Mouse (Mus musculus) myocyte (in vitro differentiated cells): ENCODE results near the gene Alg9.

Experiments
- CEBPB ChIP-seq: IDR thresholded peaks from 2 replicates; pipeline ENCODE4 v1.6.1; 2011; ENCODE audit warnings: mild to moderate bottlenecking, moderate library complexity; ENCODE audit not compliant: poor library complexity, insufficient read depth, severe bottlenecking
- E2F4 ChIP-seq: IDR thresholded peaks from one replicate; pipeline ENCODE4 v1.6.1; 2011; ENCODE audit warnings: mild to moderate bottlenecking, control low read depth, moderate library complexity; ENCODE audit not compliant: insufficient read depth
- MAX ChIP-seq: IDR thresholded peaks from one replicate; pipeline ENCODE4 v1.6.1; 2011; ENCODE audit warnings: low read depth, mild to moderate bottlenecking, control low read depth
- MYOD1 ChIP-seq, 3 experiments: IDR thresholded peaks; one replicate each; pipeline ENCODE4 v1.6.1; 2011; ENCODE audit warnings: control low read depth in 2 of 3, low read depth in 2 of 3, mild to moderate bottlenecking in 2 of 3, moderate library complexity in 1 of 3; ENCODE audit not compliant: insufficient read length in 2 of 3, control insufficient read depth in 1 of 3
- MYOG ChIP-seq, 3 experiments: IDR thresholded peaks; one replicate each; pipeline ENCODE4 v1.6.1; 2011; ENCODE audit warnings: control low read depth in 2 of 3, low read depth in 2 of 3, mild to moderate bottlenecking in 2 of 3; ENCODE audit not compliant: insufficient read length in 2 of 3, control insufficient read depth in 1 of 3, insufficient read depth in 1 of 3
- POLR2A ChIP-seq: IDR thresholded peaks from one replicate; pipeline ENCODE4 v1.6.1; 2011; ENCODE audit warnings: low read depth, mild to moderate bottlenecking, control low read depth, moderate library complexity; ENCODE audit not compliant: insufficient read length
- POLR2AphosphoS2 ChIP-seq: IDR thresholded peaks from one replicate; pipeline ENCODE4 v1.6.1; 2011; ENCODE audit warnings: low read depth, control low read depth; ENCODE audit not compliant: insufficient read length
- REST ChIP-seq: IDR thresholded peaks from one replicate; pipeline ENCODE4 v1.6.1; 2011; ENCODE audit warnings: mild to moderate bottlenecking, control low read depth, moderate library complexity; ENCODE audit not compliant: insufficient read depth, insufficient read length
- SRF ChIP-seq: IDR thresholded peaks from one replicate; pipeline ENCODE4 v1.6.1; 2011; ENCODE audit warnings: low read depth; ENCODE audit not compliant: control insufficient read depth, insufficient read length
- TCF12 ChIP-seq: IDR thresholded peaks from one replicate; pipeline ENCODE4 v1.6.1; 2011; ENCODE audit warnings: mild to moderate bottlenecking, control low read depth; ENCODE audit not compliant: poor library complexity, insufficient read depth, severe bottlenecking
- TCF3 ChIP-seq: IDR thresholded peaks from one replicate; pipeline ENCODE4 v1.6.1; 2011; ENCODE audit warnings: low read depth, control low read depth; ENCODE audit not compliant: insufficient read length
- USF1 ChIP-seq: IDR thresholded peaks from one replicate; pipeline ENCODE4 v1.6.1; 2011; ENCODE audit warnings: low read depth, mild to moderate bottlenecking, control low read depth, moderate library complexity

- TF ChIP-seq SRF (no peak), MAX (no peak), POLR2AphosphoS2 (no peak), POLR2A (no peak), TCF12 (no peak), USF1 (no peak), REST (no peak), MYOD1 (IDR thresholded peaks at IDR 0.05; ENCODE audit: control insufficient read depth in 1 of 3, insufficient read length in 2 of 3, low read depth in 2 of 3) (no peak), MYOG (IDR thresholded peaks at IDR 0.05; ENCODE audit: control insufficient read depth in 1 of 3, insufficient read depth in 1 of 3, insufficient read length in 2 of 3, low read depth in 2 of 3) (no peak), CEBPB (no peak), TCF3 (no peak), E2F4 (no peak)
Measured at GRCm38 (mm10) chr9:50847606-50848368, 73.0 kb downstream of the Alg9 start.
